Mouse (Mus musculus) bone marrow macrophage, adult 2 months (primary cell): ENCODE data around the gene 4933414I15Rik.

Experiments
- CTCF ChIP-seq: IDR thresholded peaks from 2 replicates; pipeline ENCODE4 v1.5.1; 2012; ENCODE audit warnings: low read depth, mild to moderate bottlenecking, low read length, moderate library complexity
- POLR2A ChIP-seq: IDR thresholded peaks from 2 replicates; pipeline ENCODE4 v1.6.1; 2012; ENCODE audit warnings: mild to moderate bottlenecking, low read depth, low read length, borderline replicate concordance

- no peak for TF ChIP-seq CTCF
- no peak for TF ChIP-seq POLR2A
These were observed 13.0 kb downstream of the 4933414I15Rik start for GRCm38 (mm10) chr11:50930469-50931014.
